Mouse (Mus musculus) urinary bladder, postnatal 25 days (tissue): ENCODE results near the gene Ctdspl.

Experiments used
- DNase-seq: peaks from one replicate; pipeline ENCODE4 v3.0.0; 2022; ENCODE audit warnings: low spot score

The Ctdspl gene

GRCm38 (mm10) chr9:119067601-119068000, 141.3 kb downstream of the Ctdspl start:
- DNase-seq: peak; percentile 79

- no peak for DNase-seq
Measured at GRCm38 (mm10) chr9:119068266-119068665, 142.0 kb downstream of the Ctdspl start.

- DNase-seq: no peak
Measured at GRCm38 (mm10) chr9:119070173-119070825, 144.0 kb downstream of the Ctdspl start.

- DNase-seq: no peak
Measured at GRCm38 (mm10) chr9:119071786-119072185, 145.5 kb downstream of the Ctdspl start.

- no peak for DNase-seq
Measured at GRCm38 (mm10) chr9:119073184-119073895, 147.1 kb downstream of the Ctdspl start.

GRCm38 (mm10) chr9:119075685-119076084, 149.4 kb downstream of the Ctdspl start:
- no peak for DNase-seq

GRCm38 (mm10) chr9:119080040-119080675, 153.9 kb downstream of the Ctdspl start:
- DNase-seq: no peak

- DNase-seq: no peak
Measured at GRCm38 (mm10) chr9:119082039-119082438, 155.8 kb downstream of the Ctdspl start.

- no peak for DNase-seq
Measured at GRCm38 (mm10) chr9:119082656-119083430, 156.6 kb downstream of the Ctdspl start.

- no peak for DNase-seq
Measured at GRCm38 (mm10) chr9:119083966-119084365, 157.7 kb downstream of the Ctdspl start.

GRCm38 (mm10) chr9:119086451-119086850, 160.2 kb downstream of the Ctdspl start:
- DNase-seq: no peak

GRCm38 (mm10) chr9:119087309-119087708, 161.1 kb downstream of the Ctdspl start:
- DNase-seq: no peak

GRCm38 (mm10) chr9:119088148-119088801, 162.0 kb downstream of the Ctdspl start:
- DNase-seq: peak; percentile 91

GRCm38 (mm10) chr9:119089437-119089836, 163.2 kb downstream of the Ctdspl start:
- no peak for DNase-seq

GRCm38 (mm10) chr9:119090462-119090861, 164.2 kb downstream of the Ctdspl start:
- DNase-seq: no peak

GRCm38 (mm10) chr9:119091581-119092310, 165.5 kb downstream of the Ctdspl start:
- DNase-seq: no peak

- peak; percentile 40 for DNase-seq
Measured at GRCm38 (mm10) chr9:119092473-119093418, 166.5 kb downstream of the Ctdspl start.
